Mouse (Mus musculus) embryo, embryonic 10 days (tissue): ENCODE data around the gene Schip1.

Source experiments
- DNase-seq: peaks from one replicate; pipeline ENCODE4 v3.0.0-alpha.2; 2015; ENCODE audit warnings: low spot score

Gene Schip1

DNA sequence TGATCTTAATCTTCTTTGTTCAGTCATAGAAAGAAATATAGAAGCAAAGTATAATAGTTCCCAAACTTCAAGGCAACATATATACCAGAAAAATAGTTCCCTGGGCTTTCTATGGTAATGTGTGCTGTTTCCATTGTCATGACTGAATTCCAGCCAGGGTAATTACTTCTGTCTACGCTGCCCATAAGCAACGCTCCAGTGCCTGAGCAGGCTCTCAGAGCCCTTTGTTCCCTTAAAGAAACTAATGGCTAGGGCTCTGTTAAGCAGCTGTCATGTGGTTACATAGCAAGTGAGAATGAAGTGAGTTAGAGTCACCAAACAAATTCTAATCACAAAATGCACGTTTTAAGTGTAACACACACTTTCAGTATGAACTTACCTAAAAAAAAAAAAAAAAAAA is 206.9 kb downstream of the Schip1 start:
- DNase-seq, result peak; percentile 40

- DNase-seq, result peak; percentile 50
Observed at GRCm38 (mm10) chr3:68271881-68272280, 207.3 kb downstream of the Schip1 start.

- DNase-seq, result peak; percentile 48
Observed at GRCm38 (mm10) chr3:68282844-68283594, 218.4 kb downstream of the Schip1 start.

- peak; percentile 16 for DNase-seq
Observed at GRCm38 (mm10) chr3:68283595-68283991, 219.0 kb downstream of the Schip1 start.

DNA sequence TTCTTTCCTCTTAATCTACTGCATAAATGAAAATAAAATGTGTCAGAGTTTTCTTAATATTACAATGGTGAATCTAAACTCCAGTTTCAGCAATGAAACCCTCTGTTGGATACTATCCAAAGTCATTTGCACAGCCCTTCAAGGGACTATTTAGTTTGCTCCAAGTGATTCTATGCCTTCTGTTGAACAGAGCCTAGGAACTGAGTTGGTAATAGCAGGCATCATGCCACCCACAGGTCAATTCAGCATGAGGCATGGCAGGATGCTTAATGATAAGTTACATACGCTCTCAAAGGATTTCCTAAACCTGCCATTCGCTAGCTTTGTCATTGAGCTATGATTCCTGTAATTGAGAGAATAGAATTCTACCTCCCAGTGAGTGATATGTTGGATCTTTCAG is 219.9 kb downstream of the Schip1 start:
- DNase-seq, result no peak

DNA sequence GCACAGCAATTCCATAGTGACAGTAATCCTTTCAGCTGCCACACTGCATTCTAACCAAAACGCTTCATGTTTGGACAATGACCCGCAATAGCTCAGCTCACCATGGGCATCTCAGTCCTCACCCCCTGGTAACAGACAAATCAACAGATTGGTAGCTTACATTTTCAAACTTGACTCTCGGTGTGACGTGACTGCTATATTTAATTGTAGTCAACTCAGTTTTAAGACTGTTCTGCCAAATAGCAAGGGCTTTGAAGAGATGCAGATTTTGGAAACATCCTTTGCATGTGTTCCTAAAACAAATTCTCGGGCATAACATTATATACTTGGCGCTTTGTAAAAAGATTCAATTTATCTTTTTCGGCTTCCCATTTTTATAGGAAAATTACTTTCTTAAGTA is 232.2 kb downstream of the Schip1 start:
- DNase-seq, result no peak

- no peak for DNase-seq
Observed at GRCm38 (mm10) chr3:68305647-68306046, 241.0 kb downstream of the Schip1 start.

GRCm38 (mm10) chr3:68306726-68307125 is 242.1 kb downstream of the Schip1 start:
- no peak for DNase-seq

DNA sequence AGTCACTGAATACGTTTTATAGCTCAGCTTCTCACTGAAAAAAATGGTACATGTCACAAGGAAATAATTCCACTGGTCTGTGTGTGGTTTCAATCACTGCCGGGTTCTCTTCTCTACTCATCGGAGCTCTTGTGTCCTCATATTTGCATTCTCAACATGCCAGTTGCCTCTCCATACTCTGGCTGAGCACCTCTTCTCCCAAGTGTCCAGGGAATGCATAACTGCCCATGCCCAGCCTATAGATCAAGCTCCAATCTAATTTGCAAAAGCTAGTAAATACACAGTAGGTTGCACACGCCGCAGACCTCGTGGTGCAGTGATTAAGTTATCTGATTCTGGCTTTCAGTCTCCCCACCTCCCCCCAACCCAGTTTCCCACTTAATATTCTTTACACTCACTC is 261.0 kb downstream of the Schip1 start:
- no peak for DNase-seq

GRCm38 (mm10) chr3:68332515-68332914 is 267.9 kb downstream of the Schip1 start:
- no peak for DNase-seq

GRCm38 (mm10) chr3:68335501-68335900 is 270.9 kb downstream of the Schip1 start:
- no peak for DNase-seq

GRCm38 (mm10) chr3:68350624-68351023 is 286.0 kb downstream of the Schip1 start:
- peak; percentile 28 for DNase-seq

GRCm38 (mm10) chr3:68351461-68351860 is 286.9 kb downstream of the Schip1 start:
- no peak for DNase-seq

DNA sequence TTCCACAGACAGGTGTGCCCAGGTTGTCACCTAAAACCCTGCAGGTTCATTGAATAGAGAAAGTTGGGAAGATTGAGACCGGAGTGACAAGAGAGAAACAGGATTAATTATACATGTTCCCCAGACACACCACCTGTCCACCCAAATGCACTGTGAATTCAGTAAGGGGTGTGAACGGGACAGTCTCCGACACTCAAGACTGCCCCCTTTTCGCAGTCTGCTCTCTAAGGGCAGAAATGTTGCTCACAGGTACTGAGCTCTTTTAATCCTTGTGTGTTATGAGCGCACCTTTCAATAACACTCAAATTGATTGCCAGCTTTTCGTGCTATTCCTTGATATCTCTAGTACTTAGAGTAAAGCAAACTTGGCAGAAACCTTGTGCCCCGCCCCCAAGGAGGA is 288.4 kb downstream of the Schip1 start:
- DNase-seq, result no peak

DNA sequence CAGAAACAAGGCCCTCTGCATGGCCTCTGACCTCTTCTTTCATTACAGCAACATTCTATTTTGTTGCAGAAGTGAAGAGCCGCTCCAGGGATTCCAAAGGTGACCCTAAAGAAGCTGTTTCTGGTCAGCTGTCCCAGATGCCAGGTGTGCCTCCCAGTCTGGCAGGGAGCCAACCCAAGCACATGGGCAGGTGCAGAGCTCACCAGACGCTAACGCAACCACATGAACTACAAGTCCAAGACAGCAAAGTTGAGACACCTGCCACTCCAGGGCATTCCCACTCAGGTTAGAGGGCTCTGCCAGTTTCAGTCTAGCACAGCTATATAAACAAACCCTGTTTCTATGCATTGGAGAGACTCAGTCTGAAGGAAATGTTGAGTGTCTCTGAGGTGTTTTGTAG is 288.9 kb downstream of the Schip1 start:
- no peak for DNase-seq

- no peak for DNase-seq
Observed at GRCm38 (mm10) chr3:68356516-68356915, 291.9 kb downstream of the Schip1 start.

GRCm38 (mm10) chr3:68368029-68368428 is 303.4 kb downstream of the Schip1 start:
- DNase-seq, result no peak

- DNase-seq, result no peak
Observed at GRCm38 (mm10) chr3:68372925-68373324, 308.3 kb downstream of the Schip1 start.

DNA sequence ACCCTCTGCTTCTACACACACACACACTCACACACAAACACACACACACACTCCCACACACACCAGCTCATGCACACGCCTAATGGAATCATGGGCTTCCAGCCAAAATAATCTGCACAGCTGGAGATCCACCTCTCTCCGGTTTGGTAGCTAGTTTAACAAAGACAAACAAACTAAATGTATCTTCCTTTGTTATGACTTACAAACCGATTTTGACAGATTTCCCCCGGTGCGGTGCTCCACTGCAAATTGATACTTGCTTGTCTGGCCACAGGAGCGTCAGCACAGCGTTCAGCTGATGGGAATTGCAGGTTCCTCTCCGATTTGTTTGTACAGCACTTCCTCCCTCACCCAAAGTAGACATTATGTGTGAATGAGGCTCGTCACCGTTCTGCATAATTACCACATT is 310.5 kb downstream of the Schip1 start:
- DNase-seq, result peak; percentile 18

- no peak for DNase-seq
Observed at GRCm38 (mm10) chr3:68377452-68378198, 313.0 kb downstream of the Schip1 start.

GRCm38 (mm10) chr3:68378799-68379198 is 314.2 kb downstream of the Schip1 start:
- no peak for DNase-seq

DNA sequence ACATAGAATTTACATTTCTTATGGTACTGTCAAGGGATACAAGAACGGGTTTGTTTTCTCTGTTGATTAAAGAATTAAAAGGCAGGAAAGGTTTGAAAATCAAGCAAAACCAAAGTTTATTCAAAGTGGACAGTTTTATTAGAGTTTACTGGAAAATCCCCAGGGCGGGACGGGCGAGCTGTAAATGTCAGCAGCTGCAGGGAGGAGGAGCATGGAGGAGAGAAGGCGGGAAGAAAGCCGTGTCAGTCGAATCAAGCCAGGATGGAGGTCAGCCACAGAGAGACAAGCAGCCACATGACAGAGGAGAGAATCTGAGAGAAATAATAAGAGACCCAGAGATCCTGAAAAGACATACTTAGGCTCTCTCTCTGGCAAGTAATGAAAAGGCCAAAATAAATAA is 314.6 kb downstream of the Schip1 start:
- DNase-seq, result no peak

DNA sequence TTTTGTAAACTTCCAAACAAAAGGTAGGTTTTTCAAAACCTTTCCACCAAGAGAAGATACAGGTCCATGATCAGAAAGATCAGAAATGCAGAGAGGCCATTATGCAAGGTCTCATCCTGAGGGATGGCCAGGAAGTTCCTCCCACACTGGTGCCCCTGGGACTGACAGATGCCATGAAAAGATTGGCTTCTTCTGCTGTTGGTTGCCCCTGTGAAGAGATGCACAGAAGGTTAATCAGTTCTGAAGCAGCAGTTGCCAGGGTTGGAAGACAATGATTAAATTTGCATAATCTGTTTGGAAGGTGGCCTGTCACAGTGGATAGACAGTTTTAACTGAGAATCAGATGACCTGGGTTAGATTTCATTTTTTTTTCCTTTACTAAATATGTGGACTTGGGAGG is 319.1 kb downstream of the Schip1 start:
- DNase-seq, result no peak

DNA sequence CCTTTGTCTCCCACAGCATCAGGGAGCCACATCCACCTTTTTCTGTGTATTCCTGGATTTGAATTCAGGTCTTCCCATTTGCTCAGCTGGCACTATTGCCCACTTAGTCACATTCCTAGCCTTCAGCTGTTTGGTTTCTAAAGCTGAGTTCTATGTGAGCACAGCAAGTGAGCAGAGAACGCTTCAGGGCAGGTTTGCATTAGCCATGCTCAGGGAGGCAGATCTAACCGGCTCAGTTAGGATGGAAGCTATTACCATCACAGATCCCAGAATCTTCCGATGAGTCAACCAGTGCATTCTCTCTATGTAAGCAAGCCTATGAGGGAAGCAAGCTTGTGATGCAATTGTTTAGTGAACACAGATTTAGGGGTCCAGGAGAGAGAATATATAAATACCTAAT is 320.9 kb downstream of the Schip1 start:
- DNase-seq, result no peak
